Mouse (Mus musculus): ENCODE results near the gene Vps9d1. TPM values are rescaled to one million over a fixed set of nuclear protein-coding genes. Genes with fewer than 3 reads are reported as not detected.
"Not testable (repeated sequence)": the region's sequence is repeated elsewhere in the genome, so short reads cannot be mapped to it uniquely, and the experiment has no call there.

Gene Vps9d1
- total RNA-seq (2015) (19.3 and 19.7 TPM in 2 replicates), total RNA-seq (2017) (23.8 and 27.7 TPM in 2 replicates)

DNA sequence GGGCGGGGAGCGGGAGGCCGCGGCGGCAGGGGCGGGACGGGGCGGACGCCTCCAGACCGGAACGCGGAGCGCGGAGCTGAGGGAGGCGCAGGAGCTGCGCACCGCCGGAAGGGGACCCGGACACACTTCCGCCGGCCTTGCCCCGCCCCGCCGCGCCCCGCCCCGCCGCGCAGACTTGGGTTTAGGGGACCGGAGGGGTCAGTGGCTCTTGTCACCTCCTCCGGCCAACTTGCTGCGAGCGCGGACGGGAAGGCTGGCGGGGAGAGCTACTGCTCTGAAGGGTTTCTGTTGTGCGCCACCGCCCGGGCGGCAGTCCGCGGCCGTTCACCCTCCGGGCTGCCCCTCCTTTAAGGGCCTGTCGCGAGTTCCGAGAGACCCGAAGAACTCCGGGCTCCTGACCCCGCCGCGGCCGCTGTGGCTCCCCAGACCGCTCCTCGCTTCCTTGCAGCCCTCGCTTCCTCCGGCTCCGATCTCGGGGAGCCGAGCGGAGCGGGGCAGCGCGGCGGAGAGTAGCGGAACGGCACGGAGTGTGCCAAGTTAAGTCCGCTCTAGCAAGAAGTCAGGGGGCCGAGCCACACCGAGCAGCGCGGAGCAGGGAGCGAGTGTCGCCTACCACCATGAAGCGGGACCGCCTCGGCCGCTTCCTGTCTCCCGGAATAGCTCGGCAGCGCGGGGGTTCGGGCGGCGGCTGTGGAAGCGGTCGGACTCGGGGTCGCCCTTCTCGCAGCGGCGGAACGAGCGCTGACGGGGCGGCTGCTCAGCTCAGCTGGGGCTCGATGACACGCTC is at the start of gene Vps9d1, which contains the start of gene Zfp276:
Gene Vps9d1, minus strand, starts transcription at position 250 of the 787 bp plus-strand sequence.
Gene Zfp276, plus strand, starts transcription at position 97 of the 787 bp plus-strand sequence.
- ATAC-seq (ENCODE audit: poor library complexity, severe bottlenecking), result peak; percentile 95

DNA sequence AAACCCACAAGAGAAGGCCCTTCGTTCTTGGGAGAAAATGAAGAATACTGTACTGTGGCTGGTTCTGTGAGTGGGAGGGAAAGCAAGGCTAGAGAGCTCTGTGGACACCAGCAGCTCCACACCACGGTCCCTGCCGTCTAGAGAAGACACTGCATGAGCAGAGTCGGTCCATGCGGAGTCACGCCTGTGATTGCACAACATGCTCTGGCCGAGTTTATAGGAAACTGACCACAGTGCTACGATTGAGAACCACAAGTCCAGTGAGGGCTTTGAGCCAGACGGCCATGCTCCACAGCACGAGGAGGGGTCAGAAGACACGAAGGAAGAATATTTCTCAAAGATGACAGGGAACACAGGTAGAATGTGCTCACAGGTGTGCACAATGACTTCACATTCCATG is 44.2 kb upstream of the Vps9d1 start:
- ATAC-seq (ENCODE audit: poor library complexity, severe bottlenecking), result 0 out of 2 replicates have a peak, but pooled peaks have one; percentile 43

DNA sequence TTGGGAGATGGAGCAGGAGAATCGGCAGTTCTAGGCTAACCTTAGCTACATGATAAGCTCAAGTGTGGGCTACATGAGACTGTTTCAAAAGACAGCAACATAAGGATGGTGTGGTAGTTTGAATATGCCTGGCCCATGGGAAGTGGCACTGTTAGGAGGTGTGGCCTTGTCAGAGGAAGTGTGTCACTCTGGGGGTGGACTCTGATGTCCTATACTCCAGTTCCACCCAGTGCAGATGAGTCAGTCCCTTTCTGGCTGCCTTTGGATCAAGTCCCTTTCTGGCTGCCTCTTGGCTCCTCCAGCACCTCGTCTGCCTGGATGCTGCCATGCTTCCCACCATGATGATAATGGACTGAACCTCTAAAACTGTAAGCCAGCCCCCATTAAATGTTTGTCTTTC is 38.6 kb upstream of the Vps9d1 start:
- ATAC-seq (ENCODE audit: poor library complexity, severe bottlenecking), result peak; percentile 73

DNA sequence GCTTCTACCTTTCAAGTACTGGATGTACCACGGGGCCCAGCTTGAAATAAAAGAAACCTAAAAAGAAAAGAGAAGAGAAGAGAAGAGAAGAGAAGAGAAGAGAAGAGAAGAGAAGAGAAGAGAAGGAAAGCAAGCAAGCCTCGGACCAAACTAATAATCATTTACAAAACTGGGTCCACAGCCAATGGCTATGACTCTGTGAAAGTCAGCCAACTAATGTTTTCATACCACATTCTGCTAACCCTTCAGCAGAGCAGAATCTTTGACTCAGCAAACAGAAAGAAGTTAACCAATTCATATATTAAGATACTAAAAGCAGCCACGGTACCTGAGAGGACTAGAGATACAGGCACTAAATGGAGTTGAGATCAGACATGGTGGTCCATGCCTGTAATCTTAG is 38.1 kb upstream of the Vps9d1 start:
- ATAC-seq (ENCODE audit: poor library complexity, severe bottlenecking), result no peak

DNA sequence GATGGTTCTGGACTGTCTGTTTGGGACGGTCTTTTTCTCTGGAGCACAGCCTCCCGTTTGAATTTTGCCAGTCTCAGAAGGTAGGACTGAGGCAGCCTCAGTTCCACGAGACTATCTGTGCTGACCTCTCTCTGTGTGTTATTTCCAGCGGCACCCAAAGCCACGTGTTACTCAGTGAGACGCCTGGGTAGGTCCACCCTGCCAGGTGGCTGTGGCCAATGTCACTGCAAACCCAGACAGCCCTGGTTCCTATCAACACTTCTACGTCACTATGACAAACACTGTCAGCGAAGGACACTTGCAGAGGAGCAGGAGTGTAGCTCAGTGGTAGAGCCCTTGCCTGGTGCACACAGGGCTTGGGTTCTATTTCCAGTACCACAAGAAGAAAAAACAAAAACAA is 37.6 kb upstream of the Vps9d1 start:
- ATAC-seq (ENCODE audit: poor library complexity, severe bottlenecking), result no peak

DNA sequence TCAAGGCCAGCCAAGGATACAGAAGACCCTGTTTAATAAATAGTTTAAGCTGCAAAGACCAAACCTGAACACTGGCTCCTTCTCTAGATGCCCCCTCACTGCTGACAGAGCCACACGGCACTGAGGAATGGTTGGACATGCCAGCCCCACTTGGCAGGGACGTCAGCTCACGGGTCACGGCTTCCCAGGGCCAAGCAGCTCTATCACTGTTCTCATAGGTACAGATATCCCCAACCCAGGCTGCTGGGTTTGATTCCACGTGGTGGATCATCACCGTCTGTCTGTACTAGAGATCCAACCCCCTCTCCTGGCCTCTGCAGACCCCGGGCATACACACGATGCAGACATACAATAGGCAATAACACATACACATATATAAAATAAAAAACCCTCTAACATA is 36.5 kb upstream of the Vps9d1 start:
- ATAC-seq (ENCODE audit: poor library complexity, severe bottlenecking), result no peak

DNA sequence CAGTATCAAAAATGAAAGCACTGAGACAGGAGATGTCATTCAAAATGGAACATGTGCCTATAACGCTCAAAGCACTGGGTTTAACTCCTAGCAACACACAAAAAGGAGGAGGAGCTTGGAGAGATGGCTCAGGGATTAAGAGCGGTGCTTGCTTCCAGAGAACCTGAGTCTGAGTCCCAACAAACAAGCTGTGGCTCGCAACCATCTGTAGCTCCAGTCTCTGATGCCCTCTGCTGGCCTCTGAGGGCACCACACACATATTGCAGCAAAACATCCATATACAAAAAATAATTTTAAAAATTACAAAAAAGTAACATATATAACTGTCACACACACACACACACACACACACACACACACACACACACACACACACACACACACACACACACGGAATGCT is 36.0 kb upstream of the Vps9d1 start:
- peak; percentile 86 for ATAC-seq (ENCODE audit: poor library complexity, severe bottlenecking)

DNA sequence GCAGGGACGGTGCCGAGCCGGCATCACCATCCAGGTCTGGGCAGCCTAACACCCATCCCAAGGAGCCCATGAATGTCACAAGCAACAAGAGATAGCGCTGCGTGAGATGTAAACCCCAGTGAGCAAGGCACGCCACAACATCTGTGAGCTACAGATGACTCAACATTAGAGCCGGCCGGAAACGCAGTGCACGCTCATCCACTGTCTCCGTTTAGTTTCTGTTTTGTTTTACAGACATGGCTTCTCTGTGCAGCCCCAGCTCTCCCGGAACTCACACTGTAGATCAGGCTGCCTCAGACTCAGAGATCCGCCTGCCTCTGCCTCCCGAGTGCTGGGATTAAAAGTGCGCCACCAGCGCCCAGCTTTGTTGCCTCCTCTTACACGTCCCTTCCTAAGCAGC is 33.2 kb upstream of the Vps9d1 start:
- ATAC-seq (ENCODE audit: poor library complexity, severe bottlenecking), result no peak

DNA sequence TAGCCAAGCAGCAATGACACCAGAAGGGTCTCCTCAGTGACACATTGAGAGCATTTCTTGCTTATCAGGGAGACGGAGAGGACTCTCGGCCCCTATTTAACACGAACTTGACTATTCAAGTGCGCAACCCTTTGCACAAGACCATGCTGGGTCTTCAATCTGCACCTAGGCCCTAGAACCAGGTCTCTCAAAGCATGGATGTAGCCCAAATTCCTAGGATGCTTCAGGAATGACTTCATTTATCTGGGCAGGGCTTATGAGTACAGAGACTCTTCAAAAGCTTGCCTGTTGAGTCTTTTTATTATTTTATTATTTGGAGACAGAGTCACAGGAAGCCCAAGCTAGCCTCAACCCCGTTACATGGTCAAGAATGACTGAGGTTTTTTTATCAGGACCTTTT is 30.3 kb upstream of the Vps9d1 start:
- ATAC-seq (ENCODE audit: poor library complexity, severe bottlenecking), result no peak

DNA sequence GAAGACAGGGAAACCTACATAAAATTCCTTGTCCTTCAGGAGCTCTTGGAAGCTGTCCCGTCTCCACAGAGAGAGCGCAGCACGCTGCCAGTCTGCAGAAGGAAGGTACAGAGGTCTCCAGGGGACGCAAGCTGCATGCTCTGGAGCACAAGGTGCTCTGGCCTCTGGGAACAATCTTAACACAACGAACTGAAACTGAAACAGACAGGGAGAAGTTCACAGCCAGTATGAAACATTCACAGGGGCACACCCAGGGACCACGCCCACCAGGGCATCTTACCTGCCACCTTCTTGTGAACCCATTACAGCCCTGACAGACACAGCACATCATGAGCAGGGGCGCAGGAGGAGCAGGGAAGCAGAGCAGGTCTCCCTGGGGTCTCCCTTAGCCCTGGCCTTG is 29.8 kb upstream of the Vps9d1 start:
- ATAC-seq (ENCODE audit: poor library complexity, severe bottlenecking), result no peak

DNA sequence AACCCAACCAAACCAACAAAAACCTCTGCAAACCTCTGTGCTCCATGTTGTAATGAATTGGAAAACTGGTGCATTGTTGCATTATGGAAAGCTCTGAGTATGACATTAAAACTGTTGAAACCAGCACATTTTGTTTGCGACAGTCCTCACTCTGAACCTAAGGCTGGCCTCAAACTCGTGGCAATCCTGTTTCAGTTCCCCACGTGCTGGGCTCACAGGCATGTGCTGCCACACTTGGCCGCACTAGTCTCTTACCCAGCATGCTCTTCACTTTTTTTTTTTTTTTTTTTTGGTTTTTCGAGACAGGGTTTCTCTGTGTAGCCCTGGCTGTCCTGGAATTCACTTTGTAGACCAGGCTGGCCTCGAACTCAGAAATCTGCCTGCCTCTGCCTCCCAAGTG is 28.8 kb upstream of the Vps9d1 start:
- ATAC-seq (ENCODE audit: poor library complexity, severe bottlenecking), result not testable (repeated sequence)

DNA sequence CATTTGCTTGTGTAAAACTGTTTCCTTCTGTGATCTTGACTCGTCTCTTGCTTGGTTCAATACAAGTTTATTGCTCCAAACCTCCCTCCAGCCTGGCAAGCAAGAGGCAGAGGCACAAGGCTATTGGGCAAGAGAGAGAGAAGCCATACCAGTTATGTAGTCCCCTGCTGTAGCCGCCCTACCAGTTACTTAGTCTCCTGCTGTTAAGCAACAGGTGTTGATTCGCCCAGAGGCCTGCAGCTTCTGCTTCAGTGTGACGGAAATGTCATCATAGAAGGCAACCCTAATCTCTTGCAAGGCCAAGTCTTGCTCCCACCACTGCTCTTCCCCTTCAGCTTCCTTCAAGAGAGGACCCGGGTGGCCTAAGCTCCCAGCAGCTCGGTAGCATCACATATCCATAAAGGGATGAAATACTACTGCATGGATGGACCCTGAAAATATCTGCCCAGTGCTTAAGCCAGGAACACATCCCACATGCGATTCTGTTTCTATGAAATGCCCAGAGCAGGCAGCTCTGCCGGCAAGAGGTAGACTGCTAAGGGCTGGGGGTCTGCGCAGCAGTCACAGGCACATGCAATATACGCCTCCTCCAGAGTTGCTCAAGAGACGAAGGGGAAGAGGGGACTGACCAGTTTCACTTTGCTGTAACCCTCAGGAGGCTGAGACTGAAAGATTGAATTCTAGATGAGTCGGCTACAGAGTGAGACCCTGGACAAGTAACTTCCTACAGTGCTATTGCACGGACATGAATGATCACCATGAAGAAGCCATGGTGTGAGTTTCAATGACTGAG is 26.4 kb upstream of the Vps9d1 start:
- ATAC-seq (ENCODE audit: poor library complexity, severe bottlenecking), result peak; percentile 80

DNA sequence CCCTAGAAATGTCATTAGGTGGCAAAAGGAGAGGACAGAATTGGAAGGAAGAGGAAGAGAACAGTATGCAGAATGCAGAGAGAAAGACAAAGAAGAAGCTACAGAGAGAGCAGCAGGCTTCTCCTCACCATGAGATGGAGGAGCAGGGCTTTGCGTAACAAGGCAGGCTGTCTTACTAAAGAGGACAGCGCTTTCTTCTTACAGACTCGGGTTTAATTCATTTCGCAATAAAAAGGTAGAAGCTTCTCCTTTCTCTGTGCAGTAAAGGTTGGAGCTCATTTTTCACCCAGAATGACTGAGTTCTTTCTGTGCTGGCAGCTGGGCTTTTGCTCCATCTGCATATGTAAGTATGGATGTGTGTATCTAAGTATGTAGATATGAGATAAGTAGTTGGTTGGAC is 25.7 kb upstream of the Vps9d1 start:
- peak; percentile 56 for ATAC-seq (ENCODE audit: poor library complexity, severe bottlenecking)

DNA sequence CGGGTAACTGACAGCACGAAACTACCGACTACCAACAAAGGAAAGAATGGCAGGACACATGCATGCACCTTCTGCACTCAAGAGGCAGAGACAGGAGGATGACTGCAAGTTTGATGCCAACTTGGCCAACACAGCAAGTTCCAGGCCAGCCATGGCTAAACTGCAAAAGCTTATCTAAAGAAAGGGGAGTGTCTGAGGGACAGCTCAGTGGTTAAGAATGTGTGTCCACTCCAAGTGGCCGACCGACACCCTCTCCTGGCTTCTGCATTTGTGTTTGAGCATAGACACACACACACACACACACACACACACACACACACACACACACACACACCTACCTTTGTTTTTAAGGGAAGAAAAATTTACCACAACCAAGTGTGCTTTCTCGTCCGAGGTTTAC is 24.3 kb upstream of the Vps9d1 start:
- ATAC-seq (ENCODE audit: poor library complexity, severe bottlenecking), result no peak

DNA sequence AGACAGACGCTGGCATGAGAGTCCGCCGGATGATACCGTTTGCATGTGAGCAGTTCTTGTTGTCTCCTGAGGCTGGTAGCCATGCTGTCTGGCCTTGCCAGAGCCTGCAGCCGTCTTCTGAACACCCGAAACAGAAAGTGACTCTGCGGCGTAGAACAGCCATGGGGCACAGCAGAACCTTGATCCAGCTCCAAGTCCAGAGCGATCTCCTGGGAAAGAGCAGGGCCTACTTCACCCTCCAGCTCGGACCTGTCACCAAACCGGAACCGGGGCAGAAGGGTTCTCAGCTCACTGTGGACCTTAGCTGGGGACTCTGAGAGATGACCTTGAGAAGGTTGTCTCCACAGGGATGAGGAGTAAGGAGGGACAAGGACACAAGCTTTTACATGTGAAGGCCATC is 20.9 kb upstream of the Vps9d1 start:
- ATAC-seq (ENCODE audit: poor library complexity, severe bottlenecking), result no peak

DNA sequence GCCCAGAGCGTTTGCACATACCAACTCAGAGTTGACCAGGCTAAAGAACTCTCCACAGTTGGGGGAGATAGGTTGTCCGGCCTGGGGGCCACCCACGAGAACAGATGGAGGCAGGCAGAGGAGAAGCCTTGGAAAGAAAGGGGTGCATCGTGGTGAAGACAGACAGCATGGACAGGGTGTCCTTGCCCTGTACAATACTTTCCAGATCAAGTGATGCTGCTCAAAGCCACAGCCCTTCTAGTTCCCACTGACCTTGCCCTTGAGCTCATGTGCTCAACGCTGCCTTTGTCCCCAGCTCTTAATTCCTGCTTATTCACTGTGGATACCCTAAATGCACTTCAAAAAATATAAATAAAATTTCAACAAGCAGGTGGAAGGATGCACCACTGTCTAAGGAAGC is 20.3 kb upstream of the Vps9d1 start:
- ATAC-seq (ENCODE audit: poor library complexity, severe bottlenecking), result no peak

DNA sequence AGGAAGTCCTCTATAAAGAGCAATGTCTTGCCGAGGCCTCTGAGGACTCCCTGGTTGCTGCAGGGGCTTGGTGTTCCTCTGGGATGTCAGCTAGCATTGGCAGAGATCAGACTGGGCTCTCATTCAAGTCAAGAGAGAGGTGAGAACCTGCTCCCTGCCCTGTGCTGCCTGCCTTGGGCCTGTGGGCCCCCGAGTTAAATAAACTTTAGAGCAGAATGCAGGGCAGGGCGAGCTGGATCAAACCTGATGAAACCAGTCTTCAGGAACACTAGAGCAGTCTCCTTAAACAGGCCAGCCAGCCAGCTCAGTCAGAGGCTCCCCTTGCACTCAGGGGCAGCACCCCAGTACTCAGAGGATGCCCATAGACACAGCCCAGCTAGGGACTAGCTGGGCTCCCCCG is 17.8 kb upstream of the Vps9d1 start:
- ATAC-seq (ENCODE audit: poor library complexity, severe bottlenecking), result no peak

DNA sequence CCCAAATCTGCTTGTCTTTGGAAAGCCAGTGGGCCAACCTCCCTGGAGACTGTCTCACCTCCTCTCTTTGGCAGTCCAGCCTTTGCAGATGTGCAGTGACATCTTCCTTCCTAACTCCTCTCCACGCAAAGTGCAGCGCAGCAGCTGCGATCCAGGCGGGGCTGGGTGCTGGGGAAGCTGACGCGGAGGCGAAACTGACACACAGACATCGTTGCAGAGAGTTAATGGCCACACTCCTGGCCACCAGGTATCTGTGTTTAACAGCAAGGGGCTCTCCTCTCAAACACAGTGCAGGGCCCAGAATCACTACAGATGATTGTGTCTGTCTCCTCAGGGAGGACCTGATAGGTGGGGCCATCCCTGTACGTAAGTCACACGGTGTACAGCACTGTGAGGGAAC is 17.0 kb upstream of the Vps9d1 start:
- ATAC-seq (ENCODE audit: poor library complexity, severe bottlenecking), result no peak

DNA sequence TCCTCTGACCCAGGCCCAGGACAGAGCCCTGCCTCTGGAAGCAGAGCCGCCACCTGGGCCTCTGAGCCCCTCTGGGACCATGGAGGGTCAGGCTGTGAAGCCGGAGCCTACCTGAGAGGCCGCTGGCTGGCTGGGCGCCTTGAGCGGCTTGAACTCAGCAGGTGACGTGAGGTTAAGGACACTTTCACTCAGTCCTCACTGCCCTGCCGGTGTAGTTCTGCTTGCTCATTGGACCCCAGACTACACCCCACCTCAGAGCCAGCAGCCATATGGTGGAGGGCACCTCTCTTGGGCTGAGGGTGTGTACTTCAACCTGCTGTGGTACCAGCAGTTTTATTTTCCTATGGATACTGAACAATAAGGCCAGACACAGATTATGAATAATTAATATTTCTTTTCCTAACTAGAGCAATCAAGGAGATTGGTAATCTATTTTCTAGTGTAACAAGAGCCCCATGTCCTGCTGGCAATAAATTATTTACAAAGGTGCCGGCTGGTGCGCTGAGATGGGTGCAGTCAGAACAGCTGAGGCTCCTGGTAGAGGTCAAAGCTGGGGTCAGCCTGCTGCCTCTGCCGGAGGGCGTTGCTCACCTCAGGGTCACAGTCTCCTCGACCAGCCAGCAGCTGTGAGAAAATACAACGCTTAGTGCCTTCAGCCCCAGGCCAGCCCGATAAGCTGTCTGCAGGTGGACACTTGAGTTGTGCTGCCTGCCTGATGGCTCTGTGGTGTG is 13.9 kb upstream of the Vps9d1 start:
- ATAC-seq (ENCODE audit: poor library complexity, severe bottlenecking), result no peak

DNA sequence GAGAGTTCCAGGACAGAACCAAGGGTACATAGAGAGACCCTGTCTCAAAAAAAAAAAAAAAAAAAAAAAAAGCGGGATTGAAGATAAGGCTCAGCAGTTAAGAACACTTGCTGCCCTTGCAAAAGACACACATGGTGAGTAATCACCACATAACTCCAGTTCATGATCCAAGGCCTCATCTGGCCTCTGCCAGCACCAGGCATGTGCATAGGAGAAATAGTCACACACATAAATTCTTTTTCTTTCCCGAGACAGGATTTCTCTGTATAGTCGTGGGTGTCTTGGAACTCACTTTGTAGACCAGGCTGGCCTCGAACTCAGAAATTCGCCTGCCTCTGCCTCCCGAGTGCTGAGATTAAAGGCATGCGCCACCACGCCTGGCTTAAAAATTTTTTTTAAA is 3.4 kb upstream of the Vps9d1 start:
- ATAC-seq (ENCODE audit: poor library complexity, severe bottlenecking), result not testable (repeated sequence)

DNA sequence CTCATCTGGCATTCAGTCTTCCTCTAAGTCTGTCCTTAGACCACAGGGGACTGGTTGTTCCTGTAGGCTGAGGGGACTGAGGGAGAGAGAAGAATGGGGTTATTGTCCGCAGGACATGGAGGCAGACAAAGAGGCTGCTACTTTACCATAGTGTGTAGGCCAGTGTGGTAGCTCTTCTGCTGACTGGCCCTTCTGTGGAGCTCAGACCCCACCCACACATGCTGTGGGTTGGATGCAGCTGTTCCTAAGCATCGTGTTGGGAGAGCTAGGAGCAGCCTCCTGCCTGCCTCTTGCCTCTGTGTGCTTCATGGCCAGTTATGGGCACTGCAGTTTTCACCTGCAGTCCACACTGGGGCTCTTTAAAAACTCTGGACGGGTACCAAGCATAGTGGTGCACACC is 3.0 kb upstream of the Vps9d1 start:
- ATAC-seq (ENCODE audit: poor library complexity, severe bottlenecking), result no peak

Measured in megakaryocyte, adult 5-6 weeks (primary cell).